Mouse (Mus musculus): Measurements from ENCODE around the gene Tex9. TPM values are rescaled to one million over a fixed set of nuclear protein-coding genes. Genes with fewer than 3 reads are reported as not detected.

Tex9 gene
- total RNA-seq, 2 experiments from 2014 or later, result 1.2 to 1.5 TPM

Small RNA genes lying within 50 kb of the gene (microRNA-seq; reads per million reads assigned to microRNA genes)
- gene Gm28010, result not detected

Other genes with a start within 250 kb of the Tex9 start
- gene Zfp280d, start 217.4 kb downstream of the Tex9 start, total RNA-seq (2021), result 10 to 100 TPM; 15.2 to 16.6 TPM
- under 1 TPM; 0.09 to 0.16 TPM for gene Mns1, start 54.2 kb downstream of the Tex9 start, total RNA-seq (2021)
- 10 to 100 TPM; 17.8 to 20.8 TPM for gene Rfx7, start 40.0 kb upstream of the Tex9 start, total RNA-seq (2021)
- 100 to 1,000 TPM; 266 to 284 TPM for gene Nedd4, start 170.1 kb upstream of the Tex9 start, total RNA-seq (2021)

Measured in gastrocnemius, adult 18-20 months (tissue).